Mouse (Mus musculus) cerebellum, postnatal 10 days (tissue): ENCODE measurements around the gene Adrm1.
A peak's percentile ranks its signal among the peaks of the same experiment; 100 is the strongest.

Experiments used
- DNase-seq, 2 experiments: peaks; one replicate each; pipeline ENCODE4 v3.0.0; 2021; ENCODE audit warnings: mixed read lengths in 2 of 2

Gene Adrm1

DNA sequence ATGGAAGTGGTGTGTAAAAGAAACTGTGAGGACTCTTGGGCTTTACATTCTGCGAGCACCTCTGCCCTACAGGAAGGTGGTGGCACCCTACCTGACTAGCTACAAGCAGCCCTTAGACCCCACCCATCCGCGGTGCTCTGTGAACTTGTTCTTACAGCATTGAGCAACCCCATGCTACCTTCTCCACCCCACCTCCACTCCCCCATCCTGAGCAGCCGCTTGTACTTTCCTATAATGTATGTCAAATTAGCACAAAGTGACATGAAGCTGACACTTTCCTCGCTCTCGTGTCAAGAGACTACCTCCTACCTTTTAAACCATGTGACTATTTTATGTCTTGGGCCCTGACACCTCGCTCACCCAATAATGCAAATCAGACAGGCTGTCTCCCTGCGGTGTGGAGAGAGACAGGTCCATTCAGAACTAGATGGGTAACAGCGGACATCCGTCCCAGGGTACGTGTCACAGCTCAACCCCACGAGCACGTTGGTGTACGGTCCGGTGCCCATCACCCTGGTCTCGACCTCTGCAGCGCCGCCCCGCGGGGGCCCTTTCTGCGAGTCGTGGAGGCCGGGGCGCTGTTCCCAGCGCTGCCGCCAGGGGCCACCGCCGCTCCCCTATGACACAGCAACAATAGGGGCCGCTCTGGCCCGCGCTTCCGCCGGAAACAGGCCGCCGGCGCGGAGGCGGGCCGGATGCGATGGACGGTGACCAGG, at the start of gene Adrm1:
Adrm1 (plus strand) TSS at position 680 of the 716 bp plus-strand sequence.
- peak; percentile 99 for DNase-seq

DNA sequence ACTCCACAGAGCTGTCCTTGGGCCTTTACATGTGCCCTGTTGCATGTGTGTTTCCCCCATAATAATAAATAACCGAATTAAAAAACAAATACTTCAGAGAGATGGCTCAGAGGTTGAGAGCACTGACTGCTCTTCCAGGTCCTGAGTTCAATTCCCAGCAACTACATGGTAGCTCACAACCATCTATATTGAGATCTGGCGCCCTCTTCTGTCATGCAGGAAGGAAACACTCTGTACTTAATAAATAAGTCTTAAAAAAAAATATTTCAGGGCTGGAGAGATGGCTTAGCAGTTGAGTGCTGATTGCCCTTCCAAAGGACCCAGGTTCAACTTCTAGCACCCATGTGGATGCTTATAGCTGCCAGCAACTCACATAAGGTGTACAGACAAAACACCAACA, 47.1 kb upstream of the Adrm1 start:
- DNase-seq = no peak

DNA sequence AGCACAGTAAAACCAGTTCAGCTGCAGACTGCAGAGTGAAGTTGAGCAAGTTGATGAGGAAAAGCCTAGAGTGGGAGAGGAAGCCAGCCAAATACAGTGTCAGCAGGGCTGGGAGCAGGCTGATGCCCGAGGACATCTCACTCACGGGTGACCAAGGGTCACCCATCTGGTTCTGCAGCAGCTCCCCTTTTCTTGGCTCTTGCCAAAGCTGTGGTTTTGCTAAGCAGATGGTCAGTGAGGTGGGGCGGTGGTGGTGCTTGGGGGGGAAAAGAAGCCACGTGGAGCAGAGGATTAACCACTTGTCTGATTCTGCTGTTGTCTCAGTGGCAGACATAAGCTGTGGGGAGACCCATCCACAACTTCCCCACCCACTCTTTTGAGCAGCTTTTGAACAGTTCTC, 45.1 kb upstream of the Adrm1 start:
- DNase-seq = peak; percentile 42 to 55

DNA sequence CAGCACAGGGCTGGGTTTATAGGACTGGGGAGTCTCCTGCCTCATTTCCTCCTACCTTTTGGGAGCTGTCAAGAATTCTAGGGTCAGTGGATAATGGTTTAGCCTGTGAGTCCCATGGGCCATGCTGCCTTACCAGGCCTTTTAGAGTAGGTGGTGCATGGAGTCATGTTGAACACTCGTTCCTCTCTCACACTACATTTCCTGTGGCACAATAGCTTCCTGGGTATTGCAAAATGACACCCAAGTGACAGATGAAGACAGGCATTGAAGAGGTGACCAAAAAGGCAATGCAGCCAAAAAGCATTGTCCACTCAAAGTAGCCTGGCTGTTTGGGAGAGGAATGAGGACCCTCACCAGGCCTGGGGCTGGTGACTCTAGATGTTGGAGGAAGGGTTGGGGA, 43.6 kb upstream of the Adrm1 start:
- no peak for DNase-seq

DNA sequence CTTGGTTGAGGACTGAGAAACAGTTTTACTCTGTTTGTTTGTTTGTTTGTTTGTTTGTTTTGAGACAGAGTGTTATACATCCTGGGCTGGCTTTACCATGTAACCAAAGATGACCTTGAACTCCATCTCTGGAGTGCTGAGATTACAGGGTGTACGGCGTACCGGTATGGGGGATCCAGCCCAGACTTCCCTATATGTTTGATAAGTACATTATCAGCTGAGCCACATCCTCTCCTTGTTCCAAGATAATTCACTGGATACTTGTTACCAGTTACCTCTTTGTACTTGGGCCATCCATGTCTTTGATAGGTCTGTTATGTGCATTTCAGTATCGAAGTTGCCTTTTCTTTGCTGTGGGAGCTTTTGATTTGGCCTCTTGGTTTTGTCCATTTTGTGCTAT, 38.1 kb upstream of the Adrm1 start:
- DNase-seq = no peak

DNA sequence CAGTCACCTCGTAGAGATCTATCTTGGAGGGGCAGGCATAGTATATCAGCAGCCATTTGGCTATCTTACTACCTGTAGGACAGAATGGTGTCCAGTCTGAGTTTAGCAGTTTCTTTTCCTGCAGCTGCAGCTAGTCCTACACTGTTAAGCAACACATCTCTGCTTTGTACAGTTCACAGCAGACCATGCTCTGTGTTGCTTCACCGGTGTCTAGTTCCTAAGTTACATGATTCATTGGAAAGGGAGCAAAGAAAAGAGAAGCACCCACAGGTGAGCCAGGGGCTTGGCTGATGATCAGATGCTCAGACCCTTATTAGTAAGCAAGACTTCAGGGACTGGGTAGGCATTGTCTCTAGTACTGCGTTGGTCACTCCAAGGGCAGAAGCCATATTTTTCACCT, 37.4 kb upstream of the Adrm1 start:
- no peak for DNase-seq

DNA sequence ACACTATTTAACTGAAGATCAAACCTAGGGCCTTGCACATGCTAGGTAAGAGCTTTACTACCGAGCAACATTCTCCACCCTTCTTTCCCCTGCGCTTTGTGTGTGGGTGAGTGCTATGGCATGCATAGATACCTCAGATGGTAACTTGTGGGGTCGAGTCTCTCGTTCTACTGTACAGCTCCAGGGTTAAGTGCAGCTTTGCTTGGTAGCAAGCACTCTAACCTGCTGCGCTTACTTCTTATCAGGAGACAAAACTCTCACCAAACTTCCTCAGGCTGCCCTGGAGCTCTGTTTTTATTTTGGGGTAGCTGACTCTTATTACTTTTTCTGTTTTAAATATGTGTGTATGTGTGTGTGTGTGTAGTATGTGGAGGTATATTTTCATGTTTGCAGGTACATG, 35.9 kb upstream of the Adrm1 start:
- DNase-seq = no peak

DNA sequence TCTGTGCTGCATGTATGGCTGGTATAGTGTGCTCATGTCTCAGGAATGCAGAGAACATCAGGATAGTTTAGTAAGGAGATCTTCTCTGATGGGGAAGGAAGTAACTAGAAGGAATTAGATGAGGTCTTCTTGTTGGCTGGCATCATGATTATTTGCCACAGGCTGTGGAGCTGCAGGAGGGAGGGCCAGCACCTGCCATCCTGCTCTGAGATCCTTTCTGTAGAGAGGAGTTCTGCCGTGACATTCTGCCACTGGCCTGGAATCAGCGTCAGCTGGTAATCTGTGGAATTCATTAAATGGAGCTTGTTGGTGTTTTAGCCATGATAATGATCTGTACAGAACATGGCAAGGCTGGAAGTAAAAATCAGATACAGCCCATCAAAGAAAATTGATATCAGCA, 25.2 kb upstream of the Adrm1 start:
- DNase-seq = peak; percentile 68 to 71

DNA sequence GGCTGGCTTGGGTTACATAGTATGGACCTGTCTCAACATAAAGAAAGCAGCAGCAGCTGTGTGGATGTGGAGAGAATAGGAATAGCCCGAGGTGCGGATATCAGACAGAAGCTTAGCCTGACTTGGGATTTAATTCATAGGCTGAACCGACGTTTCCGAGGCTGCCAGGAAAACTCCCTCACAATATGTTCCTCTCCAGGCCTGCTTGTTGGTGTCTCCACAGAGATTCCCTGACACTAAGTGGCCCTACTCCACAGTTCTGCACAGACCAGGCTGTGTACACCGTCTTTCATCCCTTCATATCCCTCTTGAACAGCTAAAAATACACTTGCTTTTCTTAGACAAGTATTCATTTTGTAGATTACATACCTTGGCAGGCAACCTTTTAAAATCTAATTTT, 23.9 kb upstream of the Adrm1 start:
- DNase-seq = no peak

DNA sequence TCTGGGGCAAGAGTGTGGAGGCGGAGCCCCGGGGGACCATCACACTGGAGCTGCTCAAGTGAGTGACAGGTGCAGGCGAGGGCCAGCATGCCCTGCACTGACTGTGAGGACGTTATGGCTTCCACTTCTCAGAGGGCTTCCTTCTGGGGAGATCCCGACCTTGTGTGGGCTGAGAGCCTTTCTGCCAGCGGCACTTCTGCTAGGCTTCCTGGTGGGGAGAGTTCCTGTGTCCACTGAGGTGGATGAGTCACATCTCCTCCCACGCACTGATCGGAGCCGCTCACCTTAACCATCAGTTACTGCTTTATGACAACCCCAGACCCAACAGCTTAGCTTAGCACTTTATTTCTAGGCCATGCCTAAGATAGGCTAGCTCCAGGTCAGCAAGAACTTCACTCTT, 22.7 kb upstream of the Adrm1 start:
- no peak for DNase-seq

DNA sequence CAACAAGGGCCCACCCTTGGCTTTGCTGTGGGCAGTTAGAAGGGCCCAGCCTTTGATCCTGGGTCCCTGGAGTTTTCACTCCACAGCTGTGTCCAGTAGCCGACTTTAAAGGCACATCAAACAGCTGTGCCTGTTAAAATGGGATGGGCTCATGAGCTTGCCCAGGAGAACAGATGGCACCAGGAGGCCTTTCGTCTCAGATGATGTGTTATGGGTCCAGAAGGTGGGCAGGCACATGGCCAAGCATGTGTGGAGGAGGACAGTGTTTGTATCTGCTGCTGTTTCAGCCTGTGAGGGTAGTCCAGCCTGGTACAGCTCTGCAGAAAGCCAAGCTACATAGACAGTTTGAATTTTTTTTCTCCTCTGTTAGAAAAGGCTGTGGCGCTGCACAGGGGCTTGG, 16.5 kb upstream of the Adrm1 start:
- DNase-seq = peak; percentile 73 to 77

DNA sequence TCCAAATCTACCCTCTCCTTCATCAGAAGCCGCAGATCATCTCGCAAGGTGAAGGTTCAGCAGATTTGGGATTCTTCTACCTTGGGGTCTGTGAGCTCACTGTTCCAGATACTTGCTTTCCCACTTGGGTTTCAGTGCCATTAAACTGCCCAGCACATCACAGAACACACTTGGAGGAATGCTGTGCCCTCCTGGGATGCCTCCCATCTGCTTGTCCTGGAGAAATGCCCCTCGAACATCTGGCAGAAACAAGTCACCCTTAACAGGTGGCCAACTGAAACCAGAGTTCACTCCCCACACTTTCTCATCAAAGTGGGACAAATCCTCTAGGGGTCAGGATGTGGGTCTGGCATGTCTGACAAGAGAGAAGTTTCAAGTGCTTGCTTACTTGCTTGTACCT, 12.7 kb upstream of the Adrm1 start:
- DNase-seq = no peak

DNA sequence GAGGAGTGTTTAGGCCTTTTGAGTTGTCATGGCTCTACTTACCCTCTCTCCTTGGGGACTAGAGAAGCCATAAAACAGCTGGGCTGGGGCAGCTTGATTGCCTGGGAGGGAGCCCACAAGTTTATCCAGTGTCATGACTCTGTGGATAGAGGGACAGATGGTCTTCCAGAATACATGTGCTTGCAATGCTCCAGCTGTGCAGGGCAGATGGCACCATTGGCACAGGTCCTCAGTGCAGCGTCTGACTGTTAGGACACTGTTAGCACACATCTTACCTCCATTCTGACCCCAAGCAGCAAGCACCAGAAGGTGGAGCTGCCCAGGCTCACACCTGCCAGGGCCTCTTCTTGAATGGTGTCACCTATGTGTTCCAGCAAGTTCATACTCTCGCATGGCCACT, 5.4 kb upstream of the Adrm1 start:
- DNase-seq = peak; percentile 88 to 91

DNA sequence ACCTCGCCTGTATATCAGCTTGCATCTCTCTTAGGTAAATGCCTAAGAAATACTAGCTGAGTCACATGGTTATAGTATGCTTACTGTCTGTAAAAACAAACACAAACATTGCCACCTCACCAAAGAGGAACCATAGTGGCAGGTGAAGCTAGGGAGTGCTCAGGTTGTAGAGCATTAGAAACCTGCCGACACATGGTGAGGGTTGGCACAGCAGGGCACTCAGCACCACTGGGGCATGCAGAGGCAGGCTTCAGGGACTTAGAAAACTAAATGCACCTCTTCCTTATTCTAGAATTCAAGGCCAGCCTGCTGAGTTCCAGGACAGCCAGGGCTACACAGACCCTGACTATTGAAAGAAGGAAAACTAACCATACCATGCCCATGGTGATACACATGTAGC, 4.4 kb upstream of the Adrm1 start:
- no peak for DNase-seq

DNA sequence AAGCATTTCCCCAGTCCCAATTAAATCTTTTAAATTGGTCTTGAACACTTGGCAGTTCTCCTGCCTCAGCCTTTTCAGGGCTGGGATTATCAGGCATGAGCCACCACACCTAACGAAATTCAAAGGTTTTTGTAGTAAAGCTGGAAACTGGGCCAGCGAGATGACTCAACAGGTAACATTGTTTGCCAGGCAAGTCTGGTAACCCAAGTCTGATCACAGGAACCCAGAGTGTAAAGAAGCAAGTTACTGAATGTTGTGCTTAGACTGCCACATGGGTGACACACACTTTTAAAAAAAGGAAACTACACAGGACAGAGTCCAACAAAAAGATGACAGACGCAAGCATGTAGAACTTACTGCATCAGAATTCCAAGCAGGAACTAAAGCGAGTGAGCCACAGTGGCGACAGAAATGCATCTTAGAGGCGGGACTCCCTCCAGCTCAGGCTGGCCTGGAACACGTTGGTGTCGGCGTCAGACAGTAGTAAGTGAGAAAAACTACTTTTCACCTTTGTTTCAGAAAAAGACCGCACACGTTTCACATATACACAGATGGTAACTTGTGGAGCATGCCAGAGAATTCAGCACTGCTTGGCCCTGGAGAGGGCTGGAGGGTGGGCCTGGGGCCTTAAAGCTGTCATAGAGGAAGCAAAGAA, 1.0 kb upstream of the Adrm1 start:
- peak in 1 of 2 experiments; percentile 5 for DNase-seq

DNA sequence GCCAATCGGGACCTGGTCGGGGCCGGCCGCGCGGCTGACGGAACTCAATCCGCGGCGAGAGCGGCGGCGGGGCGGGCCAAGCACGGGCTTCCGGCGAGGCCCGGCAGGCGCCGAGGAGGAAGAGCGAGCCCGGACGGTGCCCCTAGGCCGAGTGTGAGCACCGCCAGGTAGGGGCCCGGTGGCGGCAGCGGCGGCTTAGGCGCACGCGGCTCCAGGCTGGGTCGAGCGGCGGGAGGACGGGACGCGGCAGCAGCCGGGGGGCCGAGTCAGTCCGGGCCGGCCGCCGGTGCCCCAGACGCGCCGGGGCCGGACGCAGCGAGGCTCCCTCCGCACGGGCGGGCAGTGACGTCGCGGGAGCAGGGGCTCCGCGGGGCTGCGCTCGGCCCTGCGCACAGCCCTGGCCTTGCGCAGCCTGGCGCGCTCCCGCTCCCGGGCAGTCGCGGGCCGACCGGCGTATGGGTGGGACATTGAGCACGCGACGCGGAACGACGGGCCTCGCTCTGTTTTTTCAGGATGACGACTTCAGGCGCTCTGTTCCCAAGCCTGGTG, 311 bp downstream of the Adrm1 start:
- no peak for DNase-seq

DNA sequence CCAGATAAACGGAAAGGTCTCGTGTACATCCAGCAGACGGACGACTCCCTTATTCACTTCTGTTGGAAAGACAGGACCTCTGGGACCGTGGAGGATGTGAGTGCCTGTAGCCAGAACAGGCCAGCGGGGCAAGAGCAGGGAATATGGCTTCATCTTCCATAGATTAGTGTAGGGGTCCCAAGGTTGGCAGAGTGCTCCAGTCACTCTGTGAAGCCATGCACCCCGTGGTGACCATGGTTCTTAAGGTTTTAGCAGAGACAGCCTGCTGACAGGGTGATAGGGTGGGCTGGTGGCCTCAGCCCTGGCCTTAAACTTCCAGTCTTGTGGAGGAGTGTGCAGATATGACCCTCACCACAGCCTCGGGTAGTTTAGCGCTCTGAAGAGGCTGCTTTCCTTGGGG, 867 bp downstream of the Adrm1 start:
- peak; percentile 48 to 50 for DNase-seq

DNA sequence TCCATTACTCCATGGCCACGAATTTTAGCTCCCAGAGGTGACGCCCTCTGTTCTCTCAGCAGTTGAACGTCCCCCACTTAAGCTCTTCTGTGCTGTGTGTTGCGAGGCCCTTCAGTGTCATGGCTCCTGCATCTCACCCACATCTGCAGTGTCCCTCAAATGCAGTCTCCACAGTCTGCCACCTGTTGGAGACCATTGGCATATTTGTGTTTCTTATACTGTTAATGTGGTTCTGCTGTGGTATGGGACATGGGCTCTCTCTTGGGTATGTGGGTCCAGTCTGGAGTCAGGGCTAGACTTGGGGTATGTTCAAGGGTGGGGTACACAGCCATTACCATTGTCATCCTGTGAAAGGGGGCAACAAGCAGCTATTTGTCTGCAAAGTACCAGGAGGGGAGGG, 1.9 kb downstream of the Adrm1 start:
- DNase-seq = no peak

DNA sequence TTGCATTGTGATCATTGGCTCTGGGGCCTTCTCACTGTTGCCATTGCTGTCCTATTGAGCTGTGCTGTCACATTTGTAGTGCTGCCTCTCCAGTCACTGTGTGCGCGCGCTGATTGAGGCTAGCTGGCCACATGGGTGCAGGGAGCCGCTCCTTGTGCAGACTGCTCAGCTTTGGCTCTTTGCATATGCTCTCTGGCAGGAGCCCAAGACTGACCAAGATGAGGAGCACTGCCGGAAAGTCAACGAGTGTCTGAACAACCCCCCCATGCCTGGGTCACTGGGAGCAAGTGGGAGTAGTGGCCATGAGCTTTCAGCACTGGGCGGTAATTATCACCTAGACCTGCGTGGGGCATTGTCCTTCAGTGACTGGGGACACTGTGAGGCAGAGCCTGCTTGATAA, 2.4 kb downstream of the Adrm1 start:
- peak in 1 of 2 experiments; percentile 49 for DNase-seq

DNA sequence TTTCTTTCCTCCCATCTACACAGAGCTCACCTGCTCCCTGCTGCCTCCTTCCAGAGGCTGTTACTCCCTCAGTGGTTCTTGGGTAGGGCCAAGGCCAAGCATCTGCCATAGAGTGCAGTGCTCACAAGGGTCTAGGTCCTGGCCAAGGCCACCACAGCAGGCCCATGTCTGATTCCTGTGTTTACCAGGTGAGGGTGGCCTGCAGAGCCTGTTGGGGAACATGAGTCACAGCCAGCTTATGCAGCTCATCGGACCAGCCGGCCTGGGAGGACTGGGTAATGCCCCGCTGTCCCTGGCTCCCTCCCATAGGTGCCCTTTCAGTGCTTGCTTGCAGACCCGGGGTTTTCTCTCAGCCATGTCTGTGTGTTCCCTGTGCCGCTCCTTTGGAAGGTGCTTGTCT, 2.8 kb downstream of the Adrm1 start:
- no peak for DNase-seq

DNA sequence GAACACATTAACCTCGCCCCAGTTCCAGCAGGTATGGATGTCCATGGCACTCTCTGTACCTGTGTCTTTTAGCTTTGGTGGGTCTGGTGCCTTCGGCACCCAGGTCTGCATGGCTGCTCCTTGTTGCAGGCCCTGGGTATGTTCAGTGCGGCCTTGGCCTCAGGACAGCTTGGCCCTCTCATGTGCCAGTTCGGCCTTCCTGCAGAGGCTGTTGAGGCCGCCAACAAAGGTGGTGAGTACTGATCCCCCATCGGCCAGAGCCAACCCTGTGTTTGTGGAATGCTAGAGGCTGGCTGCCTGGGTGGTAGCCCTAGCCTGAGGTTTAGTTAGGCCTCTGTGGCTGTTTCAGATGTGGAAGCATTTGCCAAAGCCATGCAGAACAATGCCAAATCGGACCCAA, 4.4 kb downstream of the Adrm1 start:
- DNase-seq = no peak

DNA sequence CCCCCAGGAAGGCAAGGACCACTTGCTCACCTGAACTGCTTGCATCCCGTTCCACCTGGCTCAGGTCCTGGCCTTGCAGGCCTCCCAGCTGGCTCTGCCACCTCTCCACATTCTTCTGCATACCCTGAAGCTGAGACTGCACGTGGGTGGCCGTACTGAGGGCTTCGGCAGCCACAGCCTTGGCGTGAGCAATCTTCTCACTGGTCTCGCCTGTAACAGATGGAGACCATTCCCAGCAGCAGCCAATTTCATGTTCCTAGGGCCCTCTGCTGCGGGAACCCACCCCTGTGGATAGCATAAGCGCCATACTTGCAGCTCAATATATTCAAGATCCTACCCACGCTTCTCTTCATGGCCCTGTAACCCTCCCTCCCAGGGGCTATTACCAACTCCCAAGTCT, 10.3 kb downstream of the Adrm1 start:
- DNase-seq = peak in 1 of 2 experiments; percentile 58

DNA sequence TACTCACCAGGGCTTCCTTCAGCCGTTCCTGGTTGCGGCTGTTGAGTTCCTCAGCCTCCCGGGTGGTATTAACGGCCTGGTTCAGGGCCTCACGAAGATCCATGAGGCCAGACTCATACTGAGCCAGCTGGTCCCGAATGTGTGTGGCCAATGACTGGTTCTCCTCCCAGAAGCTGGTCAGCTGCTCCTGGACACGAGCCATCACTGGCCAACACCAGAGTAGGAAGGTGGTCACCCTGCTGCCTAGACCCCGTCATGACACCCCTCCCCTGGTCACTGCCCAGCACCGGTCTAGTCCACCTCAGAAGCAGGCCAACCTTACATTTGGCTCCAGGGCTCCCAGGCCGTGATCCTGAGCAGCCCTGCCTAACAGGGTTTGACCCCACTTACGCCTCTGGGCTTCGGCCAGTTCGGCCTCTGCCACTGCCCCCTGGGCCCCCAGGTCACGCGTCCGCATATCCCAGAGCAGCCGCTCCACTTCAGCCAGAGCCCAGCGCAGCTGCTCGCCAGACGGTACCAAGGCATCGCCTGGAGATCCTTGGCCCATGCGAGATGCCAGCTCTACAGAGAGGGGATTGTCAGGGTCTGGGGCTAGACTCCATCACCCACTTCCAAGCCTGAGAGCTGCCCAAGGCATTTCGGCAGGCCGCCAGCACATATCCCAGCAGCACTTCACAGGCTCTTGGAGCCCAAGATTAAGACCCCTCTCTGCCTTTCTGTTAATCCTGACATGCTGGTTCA, 12.9 kb downstream of the Adrm1 start:
- DNase-seq = peak; percentile 80 to 87

DNA sequence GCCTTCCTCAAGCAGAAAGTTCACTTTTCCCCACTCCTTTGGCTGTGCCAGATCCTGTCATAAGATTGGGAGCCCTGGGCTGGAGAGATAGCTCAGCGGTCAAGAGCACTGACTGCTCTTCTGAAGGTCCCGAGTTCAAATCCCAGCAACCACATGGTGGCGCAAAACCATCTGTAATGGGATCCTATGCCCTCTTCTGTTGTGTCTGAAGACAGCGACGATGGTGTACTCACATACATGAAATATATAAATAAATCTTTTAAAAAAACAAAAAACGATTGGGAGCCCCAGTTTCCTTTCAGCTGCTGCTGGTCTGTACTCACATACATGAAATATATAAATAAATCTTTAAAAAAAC, 13.4 kb downstream of the Adrm1 start:
- peak in 1 of 2 experiments; percentile 49 for DNase-seq
